Mouse (Mus musculus): ENCODE measurements at regions not wholly inside any gene's neighbourhood (a gene's known extent, or its start where the extent isn't known, plus 50 kb on each side); places are given as distances from the start of the nearest gene placed in this dataset.
"Not testable (repeated sequence)": the region's sequence is repeated elsewhere in the genome, so short reads cannot be mapped to it uniquely, and the experiment has no call there.

GRCm38 (mm10) chr11:31615107-31615811, 56.4 kb downstream of the Bod1 start:
- peak; percentile 31 for DNase-seq

DNA sequence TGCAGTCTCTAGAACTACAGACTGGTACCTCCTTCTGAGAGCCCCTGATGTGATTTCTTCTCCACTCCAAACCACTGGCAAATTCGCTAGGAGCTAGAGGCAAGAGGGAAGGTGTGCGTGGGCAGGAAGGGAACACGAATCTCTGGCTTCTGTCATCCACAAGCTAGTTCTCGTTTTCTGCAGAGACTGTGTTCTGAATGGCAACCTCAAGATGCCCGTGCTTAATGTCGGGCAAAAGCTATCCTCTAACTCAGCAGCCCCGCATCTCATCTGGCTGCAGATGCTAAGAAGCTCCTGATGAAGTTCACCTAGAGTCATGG, 57.3 kb downstream of the Bod1 start:
- no peak for DNase-seq

GRCm38 (mm10) chr11:31613688-31614393, 57.8 kb downstream of the Bod1 start:
- no peak for DNase-seq

DNA sequence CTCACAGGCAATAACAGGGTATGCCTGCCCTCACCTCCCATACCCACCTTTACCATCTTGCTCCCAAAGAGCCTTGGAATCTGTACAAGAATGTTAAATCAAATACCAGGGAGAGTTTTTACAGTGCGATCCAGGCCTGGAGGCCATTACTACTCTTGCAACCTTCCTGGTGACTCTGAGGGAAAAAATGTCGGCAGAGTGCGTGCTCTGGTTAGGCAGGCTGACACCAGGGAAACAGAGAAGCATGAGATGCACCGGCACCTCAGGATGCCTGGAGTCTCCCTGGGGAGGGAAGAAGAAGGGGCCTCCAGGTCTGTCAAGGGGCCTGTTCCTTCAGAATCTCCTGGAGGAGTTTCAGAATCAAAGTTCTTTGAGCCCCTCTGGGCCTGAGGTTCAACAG, 63.2 kb downstream of the Bod1 start:
- no peak for DNase-seq

GRCm38 (mm10) chr11:31601499-31601898, 70.2 kb downstream of the Bod1 start:
- no peak for DNase-seq

GRCm38 (mm10) chr11:31593604-31594003, 78.1 kb downstream of the Bod1 start:
- DNase-seq, result no peak

DNA sequence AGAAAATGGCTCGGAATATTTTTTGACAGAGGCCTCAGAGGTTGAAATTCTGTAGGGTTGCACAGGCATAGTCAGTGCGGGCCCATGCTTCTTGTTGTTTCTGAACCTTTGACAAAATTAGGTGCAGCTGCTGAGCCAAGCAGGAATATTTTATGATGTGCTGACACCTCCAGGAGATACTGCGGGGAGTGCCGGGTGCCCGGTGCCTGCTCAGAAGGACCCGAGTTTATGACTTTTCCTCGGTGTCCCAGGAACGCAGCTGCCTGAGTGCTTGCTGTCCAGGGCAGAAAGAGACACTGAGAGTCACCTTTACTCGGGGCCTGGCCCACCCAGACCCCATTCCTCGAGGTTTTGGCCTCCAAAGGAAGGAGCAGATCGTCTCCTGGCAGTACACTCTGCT, 79.6 kb downstream of the Bod1 start:
- no peak for DNase-seq

DNA sequence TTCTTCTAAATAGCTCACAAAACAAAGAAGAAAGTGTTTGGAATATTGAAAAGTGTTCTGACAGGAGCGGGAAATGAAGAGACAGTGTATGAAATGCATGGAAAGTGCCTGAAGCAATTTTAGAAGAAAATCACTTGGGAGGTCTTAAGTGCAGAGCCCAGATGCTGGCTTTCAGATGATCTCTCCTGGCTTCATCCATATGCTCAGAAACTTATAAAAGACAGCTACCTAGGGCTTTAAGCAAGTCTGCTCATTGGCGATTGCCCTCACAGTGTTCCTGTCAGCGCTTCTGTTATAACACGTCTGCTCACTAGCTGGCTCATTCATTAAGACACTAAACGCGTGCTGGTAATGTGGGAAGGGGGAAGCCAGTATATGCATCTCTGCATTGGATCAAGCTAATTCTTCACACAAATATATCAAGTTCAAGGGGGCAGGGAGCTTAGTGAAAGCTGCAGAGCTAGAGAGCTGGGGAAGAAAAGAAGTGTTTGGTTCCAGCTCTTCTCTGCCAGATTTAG, 80.6 kb downstream of the Bod1 start:
- DNase-seq, result no peak

GRCm38 (mm10) chr11:31574941-31575340, 96.7 kb downstream of the Bod1 start:
- no peak for DNase-seq

DNA sequence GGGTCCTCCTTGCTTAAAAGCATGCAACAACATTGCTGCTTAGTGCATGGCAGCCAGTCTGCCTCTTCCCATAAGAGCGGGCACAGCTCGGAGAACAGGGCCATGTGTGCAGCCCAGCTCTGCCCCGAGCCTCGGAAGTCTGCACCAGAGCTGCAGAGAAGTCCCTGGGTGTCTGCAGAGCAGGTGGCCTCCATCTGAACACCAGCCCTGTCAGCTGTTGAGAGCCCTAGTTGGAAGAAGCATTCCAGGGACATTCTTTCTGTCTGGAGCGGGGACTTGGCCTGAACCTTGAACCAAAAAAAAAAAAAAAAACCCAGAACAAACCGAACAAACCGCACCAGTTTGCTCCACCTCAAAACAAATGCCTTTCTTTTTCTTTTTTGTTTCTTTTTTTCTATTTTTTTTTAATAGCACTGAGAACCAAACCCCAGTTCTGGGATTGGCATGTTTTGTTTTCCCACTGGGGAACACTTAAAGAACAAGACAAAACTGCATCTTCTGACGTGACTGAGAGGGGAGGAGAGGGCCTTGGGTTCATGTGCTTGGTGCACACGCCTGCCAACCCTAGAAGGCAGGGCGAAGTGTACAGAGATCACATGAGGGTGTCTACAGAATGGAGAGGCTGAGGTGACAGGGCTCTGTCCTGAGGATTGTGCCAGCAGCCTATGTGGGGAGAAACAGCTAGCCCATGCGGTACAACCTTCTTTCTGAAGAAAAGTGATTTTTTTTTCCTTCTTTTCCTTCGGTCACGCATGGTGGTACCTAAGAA, 106.8 kb downstream of the Bod1 start:
- no peak for DNase-seq

- DNase-seq, result no peak
Observed at GRCm38 (mm10) chr11:31563826-31564741, 107.6 kb downstream of the Bod1 start.

DNA sequence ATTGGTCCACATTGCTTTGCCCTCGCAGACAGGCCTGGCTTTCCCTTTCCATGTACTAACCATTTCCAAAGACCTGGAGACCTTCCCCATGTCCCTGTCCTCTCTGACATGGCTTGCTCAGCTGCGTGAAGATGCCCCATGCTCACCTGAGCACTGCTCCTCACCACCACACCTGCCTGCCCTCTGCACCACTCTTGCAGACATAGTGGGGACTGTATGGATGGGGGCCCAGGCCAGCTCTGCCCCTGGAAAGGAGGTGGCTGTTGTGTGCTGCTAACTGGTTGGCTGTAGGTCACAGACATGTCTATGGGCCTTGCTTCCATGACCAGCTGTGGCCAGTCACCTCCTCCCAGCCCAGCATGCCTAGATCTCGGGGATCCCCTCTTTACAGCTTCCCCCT, 108.7 kb downstream of the Bod1 start:
- DNase-seq, result no peak

GRCm38 (mm10) chr11:31560775-31561174, 110.9 kb downstream of the Bod1 start:
- no peak for DNase-seq

GRCm38 (mm10) chr11:31555042-31555441, 116.6 kb downstream of the Bod1 start:
- peak; percentile 27 for DNase-seq

DNA sequence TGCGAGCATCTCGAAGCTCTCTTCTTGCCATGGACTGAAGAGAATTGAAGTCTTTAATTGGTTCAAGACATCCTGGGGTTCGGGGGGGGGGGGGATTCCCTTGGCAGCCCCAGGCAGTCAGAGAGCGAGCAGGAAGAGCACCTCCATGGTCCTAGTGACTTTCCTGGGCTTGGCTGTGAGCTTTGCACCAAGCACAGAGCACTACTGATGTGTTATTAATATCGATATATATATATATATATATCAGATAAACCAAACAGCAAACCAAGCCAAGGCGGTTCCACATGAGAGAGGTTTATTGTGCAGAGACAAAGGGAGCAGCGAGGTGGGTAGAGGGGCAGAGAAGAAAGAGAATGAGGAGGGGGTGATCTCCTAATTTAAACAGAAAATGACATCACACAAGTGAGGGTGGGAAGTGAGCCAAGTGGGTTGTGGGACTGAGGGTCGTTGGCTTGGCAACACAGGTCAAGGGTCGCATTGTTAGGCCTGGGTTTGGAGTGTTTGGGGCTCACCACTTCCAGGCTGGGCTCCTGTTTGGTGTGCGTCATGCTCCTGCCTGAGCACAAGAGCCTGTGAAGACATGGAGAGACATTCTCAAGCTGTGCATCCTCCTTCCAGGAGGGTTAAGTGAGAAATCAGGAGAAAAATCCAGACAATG, 119.9 kb downstream of the Bod1 start:
- no peak for DNase-seq

DNA sequence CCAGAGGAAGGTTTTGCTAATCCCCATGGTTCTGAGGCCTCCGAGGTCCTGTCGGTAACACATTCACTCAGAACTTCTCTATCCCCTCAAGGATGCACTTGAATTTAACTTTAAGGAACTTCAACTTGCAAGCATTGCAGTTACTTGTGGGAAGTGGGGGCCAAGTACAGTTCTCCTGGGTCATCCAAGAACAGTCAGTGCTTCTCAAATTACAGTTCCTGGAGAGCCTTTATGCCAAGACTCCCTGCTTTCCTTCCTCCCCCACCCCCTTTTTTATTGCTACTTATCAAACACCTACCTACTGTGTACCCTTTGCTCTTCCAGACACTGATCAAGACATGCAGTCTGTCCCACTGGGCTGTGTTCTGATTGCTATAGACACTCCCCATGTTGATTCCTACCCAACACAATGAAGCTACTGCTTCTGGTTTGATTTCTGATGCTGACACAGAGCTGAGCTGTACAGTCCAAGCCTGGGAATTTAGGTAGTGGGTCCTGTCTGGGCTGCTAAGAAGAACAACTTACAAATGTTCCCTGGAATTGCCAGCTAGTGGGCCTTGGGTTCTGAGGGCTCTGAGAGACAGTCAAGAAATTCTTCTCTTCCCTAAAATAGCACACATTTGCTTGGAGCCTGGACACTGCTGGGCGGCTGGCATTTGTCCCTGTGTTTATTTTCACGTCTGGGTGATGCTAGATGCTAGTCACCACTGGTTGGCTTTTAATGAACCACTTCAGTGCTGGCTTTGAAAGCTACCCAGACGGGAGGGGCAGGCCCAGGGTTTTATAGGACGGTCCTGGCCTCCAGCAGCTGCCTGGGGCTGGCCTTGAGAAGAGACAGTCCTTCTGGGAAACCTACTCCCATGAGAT, 120.7 kb downstream of the Bod1 start:
- peak; percentile 3 for DNase-seq

DNA sequence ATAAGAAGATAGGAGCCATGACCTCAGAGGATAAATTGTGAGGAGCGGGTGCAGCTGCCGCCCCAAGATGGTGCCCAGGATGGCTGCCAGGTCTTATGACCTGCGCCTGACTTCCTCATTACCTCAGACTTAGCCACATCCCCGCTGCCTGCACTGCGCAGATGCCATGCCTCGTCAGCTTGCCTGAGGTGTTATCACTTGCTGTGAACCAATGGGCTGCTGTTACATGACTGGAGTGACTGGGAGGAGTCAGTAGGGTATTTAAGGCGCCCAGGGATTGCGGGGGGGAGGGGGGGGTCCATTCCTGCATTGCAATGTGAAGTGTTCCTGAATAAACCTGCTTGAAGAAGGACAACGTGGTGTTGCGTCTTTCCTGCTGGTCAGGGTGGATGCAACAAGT, 126.2 kb downstream of the Bod1 start:
- DNase-seq, result not testable (repeated sequence)

DNA sequence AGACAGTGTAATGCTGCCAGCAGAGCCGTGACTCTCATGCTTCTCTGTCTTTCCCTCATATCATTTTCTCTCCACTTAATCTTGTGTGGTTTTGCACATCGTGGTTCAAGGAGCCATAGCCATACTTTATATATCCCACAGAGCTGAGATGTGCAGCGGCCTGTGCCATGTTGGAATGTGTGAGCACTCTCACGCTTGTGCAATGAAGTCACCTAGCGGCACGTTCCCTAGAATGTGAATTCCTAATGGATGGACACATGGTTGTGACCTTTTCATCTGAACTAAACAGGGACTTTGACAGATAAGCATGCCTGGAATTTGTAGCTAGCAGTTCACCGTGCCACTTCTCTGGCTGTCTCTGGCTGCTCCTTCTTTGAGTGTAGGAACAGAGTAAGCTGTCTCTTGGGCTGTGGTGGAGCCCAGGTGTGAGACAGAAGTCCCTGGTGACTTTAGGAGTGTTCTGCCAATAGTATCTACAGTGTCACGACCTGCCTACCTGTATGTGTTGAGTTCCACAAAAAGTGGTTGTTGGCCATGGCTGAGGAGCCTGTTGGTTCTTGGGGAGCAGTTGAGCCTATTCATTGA, 129.0 kb downstream of the Bod1 start:
- DNase-seq, result no peak

DNA sequence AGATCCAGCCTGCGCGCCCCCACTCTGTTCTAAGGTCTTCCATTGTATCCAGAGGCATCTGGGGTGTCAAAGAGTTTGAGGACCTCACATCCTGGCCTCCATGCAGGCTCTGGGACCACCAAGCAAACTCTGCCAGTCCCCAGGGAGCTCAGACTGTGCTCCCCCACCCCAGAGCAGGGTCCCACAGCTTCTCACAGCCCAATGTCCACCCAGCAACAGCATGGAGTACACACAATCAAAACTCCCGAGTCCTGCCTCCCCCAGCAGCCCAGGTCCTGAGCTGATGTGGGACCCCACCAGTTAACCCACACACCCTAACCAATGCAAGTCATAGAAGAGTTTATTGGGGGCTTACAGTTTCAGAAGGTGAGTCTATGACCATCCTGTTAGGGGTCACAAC, 130.3 kb downstream of the Bod1 start:
- DNase-seq, result no peak

DNA sequence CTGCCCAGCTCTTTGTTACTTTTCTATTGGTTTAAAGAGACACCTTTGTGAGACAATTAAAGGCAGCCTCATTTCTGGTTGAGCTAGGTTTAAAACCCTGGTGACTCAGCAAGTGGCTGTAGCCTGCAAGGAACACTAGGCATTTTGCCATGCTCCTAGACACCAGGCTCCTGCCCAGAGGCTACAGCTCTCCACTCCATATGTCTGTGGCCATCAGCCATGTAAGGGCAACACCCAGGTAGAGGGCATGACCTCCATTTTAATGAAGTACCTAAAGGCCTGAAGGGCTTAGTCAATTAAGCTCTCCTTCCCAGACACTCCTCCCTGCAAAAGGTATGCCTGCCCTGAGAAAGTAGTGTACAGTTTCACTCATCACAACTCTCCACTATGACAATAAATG, 130.9 kb downstream of the Bod1 start:
- DNase-seq, result no peak

GRCm38 (mm10) chr11:31531416-31531815, 140.3 kb downstream of the Bod1 start:
- no peak for DNase-seq

Data from cerebellum, adult 11 months (tissue).